Mouse (Mus musculus): Measurements from ENCODE around the gene Dhrs7c. TPM values are rescaled to one million over a fixed set of nuclear protein-coding genes. Genes with fewer than 3 reads are reported as not detected.

The Dhrs7c gene
- total RNA-seq (2022) = not detected

DNA sequence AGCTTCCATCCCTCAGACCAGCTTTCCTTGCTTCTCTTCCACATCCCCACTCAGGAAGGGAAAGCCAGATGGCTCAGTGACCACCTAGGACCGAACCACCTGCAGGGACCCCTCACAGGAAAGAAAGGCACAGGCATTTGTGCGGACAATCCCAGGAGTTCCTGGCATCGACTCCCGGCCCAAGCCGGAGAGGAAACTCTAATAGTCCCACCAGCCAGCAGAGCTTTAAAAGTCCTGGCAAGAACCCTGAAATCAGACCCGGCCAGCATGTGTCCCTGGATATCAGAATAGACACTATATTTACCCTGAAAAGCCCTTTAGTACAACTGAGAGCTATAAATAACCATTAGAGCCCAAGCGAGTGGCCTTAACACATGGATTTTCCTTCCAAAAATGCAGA is at the start of gene Dhrs7c:
Gene Dhrs7c, plus strand, starts transcription at position 257 of the 400 bp plus-strand sequence.
- DNase-seq (ENCODE audit: low spot score in 2 of 2) = no peak

DNA sequence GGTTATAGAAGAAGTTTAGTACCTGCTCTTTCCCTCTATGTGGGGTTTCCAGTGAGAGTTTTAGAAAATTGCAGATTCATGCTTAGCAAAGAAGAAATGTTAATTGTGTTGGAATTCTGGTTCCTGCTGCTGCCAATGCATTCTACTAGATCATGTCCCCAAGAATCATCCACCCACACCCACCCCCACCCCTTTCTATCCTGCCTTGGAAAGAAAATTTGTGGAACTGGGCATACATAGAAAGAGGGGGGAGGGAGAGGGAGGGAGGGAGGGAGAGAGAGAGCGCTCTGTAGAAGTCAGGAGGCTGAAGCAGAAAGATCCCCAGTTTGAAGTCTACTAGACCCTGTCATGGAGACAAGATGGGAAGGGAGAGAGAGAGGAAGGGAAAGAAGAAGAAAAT is 41.7 kb upstream of the Dhrs7c start:
- no peak for DNase-seq (ENCODE audit: low spot score in 2 of 2)

DNA sequence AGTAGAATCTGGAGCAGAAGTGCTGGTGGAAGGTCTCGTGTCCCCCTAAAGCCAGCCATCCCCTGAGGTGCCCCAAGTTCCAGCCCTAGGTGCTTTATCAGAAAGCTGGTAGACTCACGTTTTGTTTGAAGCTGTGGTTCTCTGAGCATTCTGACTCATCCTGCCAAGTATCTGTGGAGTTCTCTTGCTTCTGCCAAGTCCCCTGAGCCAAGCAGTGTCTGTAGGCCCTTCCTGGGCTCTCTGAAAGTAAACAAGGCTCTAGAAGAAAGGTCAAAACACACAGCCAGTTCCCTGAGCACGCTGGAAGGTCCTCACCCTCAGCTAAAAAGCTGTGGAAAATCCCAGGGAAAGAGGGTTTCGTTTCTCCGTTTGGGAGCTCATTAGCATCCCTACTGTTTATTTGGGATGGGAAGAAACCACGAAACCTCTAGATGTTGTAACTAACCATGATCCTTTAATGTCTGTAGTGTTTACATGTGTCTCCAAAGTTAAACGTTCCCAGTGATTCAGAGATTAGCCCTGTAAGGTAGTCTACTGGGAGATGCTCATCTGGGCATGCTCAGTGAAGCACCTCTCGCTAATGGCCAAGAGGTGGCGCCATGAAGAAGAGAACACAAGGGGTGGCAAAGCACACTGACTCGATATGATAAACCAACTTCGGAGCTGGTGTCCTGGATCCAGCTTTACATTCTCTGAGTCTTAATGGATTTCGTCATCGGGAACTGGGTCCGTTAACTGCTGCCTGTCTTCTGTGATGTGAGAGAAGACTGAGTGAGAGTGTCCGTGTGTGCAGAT is 40.4 kb upstream of the Dhrs7c start:
- no peak for DNase-seq (ENCODE audit: low spot score in 2 of 2)

- no peak for DNase-seq (ENCODE audit: low spot score in 2 of 2)
Observed at GRCm38 (mm10) chr11:67771053-67771452, 26.9 kb upstream of the Dhrs7c start, which contains the start of gene Glp2r. Gene Glp2r, minus strand, starts transcription at chr11:67771153.

DNA sequence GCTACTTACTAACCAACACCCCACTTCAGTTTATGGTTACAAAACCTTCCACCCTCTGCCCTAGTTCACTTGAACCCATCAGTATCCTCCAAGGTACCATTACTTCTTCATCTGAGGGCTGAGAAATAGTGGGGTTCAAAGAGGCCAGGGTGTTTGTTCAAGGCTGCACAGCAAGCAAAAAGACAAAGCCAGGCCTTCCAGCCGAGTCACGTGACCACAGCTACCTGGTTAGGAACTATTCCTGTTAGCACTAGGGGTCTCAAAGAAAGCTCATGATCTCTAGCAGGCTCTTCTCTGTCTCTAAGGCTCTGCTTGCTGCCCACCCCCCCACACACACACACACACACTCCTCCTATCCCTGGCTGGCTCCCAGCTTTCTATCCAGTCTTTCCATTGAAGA is 26.3 kb upstream of the Dhrs7c start:
- DNase-seq (ENCODE audit: low spot score in 2 of 2) = no peak

DNA sequence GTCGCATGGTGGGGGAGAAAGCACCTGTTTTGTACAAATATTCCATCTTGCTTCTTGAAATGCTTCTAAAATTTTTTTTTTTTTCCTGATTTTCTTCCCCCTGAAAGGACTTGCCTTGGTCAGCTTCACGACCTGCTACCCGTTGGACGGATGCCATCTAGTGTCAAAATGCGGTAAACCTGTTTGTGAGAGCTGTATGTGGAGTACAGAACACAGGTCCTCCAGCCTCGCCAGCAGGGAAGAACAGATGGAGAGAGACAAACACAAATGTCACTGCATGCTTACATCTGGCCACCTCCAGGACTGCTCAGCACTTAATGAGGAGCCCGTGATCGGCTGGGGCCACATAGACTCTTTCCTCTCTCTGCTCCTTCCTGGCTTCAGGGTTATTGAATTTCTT is 25.4 kb upstream of the Dhrs7c start:
- DNase-seq (ENCODE audit: low spot score in 2 of 2) = peak; percentile 61 to 72

DNA sequence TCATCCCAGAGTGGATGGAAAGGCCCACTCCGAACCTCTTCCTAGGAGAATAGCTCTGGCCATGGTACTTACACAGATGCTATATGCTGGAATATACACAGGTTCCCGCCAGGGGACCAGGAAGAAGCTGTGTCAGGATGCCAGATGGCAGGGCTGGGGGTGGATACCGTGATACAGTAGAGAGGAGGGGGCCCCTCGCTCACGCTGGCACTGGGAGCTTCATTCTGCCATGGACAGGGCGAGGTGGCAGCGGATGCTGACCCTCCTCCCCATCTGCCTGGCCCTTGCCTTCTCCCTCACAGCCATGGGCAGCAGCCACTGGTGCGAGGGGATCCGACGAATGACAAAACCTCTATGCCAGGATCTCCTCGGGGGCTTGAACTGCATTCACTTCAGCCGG is 23.6 kb upstream of the Dhrs7c start, which contains the start of gene Gsg1l2:
Gene Gsg1l2, plus strand, starts transcription at position 230 of the 400 bp plus-strand sequence.
- DNase-seq (ENCODE audit: low spot score in 2 of 2) = no peak

GRCm38 (mm10) chr11:67790182-67790581 is 7.8 kb upstream of the Dhrs7c start:
- no peak for DNase-seq (ENCODE audit: low spot score in 2 of 2)

DNA sequence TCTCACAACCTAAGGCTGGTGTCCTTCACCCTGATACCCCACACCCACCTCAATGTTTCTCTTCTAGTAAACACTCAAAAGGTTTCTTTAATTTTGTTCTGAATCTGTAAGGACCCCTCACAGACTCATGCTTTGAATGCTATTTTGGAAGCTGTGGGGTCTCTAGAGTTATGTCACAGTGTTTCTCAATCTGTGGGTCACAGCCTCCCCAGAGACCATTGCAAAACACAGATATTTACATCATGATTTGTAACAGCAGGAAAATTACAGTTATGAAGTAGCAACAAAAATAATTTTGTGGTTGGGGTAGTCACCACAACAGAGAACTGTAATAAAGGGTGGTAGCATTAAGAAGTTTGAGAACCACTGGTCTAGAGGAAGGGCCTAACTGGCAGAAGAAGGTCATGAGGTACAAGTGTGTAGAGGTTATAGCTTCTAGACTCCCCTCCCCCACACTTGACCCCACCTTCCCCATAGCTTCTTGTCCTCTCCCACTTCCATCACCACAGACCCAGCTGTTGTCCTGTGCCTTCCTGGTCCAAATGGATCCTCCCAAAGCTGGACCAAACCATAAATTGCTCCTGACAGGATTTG is 2.2 kb downstream of the Dhrs7c start:
- DNase-seq (ENCODE audit: low spot score in 2 of 2) = no peak

- DNase-seq (ENCODE audit: low spot score in 2 of 2) = no peak
Observed at GRCm38 (mm10) chr11:67801169-67801568, 3.2 kb downstream of the Dhrs7c start.

DNA sequence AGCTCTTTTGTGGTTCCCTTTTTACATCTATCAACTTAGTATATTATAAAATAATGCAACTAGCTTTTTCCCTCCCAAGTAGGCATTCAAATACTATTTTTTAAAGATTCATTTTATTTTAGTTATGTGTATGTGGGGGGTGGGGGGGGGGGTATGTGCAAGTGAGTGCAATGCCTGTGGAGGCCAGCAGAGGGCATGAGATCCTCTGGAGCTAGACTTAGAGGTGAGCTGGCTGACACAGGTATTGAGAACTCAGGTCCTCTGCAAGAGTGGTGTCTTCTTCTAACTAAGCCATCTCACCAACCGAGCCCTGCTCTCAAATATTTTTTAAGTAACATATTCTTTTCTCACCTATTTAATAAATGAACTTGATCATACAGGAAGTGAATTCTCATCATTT is 7.6 kb downstream of the Dhrs7c start:
- no peak for DNase-seq (ENCODE audit: low spot score in 2 of 2)

DNA sequence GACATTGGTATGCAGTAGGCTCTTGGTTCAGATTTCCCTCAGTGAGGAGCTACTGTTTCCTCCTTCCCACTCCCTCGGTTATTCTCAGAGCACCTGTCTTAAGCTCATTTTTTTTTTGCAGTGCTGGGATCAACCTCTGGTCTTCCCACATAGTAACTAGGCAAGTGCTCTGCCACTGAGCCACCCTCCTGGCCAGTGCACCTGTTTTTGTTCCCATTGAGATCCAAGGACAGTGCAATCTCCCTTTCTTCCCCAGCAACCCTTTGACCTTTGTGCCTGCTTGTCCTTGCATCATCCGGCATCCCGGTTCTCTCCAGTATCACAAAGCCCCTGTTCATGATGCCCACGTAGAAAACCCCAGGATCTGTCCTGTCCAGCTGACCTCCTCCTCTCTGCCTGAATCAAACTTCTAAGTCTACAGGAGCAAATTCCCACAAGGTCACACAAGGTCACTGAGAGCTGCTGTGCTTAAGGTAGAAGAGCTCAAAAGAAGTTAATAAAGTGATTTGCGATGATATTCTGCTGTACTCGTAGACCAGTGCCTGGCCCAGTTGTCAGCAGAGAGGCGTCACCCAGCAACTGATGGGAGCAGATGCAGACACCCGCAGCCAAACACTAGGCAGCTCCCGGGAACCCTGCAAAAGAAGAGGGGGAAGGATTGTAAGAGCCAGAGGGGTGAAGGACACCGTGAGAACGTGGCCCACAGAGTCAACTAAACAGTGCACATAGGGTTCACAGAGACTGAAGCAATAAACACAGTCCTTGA is 9.0 kb downstream of the Dhrs7c start:
- DNase-seq (ENCODE audit: low spot score in 2 of 2) = no peak

DNA sequence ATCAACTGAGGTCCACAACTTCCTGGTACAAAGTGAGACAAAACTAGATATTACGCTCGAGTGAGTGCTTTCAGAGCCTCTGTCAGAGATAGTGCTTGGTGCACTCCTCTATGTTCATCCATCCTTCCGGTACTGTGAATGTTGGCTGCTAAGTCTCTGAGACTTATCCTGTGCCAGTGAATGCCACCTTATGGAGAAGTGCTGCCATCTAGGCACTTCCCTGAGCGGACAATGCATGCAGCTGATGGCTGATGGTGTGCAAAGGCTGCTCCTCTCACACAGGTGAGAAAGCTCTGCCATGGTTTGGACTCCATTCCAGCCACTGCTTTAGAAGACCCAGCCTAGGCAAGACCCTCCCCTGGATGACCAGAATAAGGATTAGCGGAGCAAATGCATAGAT is 10.1 kb downstream of the Dhrs7c start:
- DNase-seq (ENCODE audit: low spot score in 2 of 2) = no peak

DNA sequence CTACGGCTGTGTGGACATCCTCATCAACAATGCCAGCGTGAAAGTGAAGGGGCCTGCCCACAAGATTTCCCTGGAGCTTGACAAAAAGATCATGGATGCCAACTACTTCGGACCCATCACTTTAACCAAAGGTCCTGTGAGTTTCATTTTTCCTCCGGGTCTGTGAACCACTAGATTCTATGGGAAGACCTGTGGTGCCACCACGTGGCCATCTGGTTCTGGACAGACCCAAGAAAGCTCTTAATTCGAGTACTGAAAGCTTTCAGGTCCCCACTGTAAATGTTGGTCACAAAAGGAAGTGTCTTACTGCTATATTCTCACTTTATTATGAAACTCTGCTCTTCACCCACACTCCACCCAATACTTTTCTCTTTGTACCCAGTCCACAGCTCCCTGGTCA is 13.5 kb downstream of the Dhrs7c start:
- no peak for DNase-seq (ENCODE audit: low spot score in 2 of 2)

- DNase-seq (ENCODE audit: low spot score in 2 of 2) = peak in 1 of 2 experiments; percentile 28
Observed at GRCm38 (mm10) chr11:67819604-67820003, 21.6 kb downstream of the Dhrs7c start.

DNA sequence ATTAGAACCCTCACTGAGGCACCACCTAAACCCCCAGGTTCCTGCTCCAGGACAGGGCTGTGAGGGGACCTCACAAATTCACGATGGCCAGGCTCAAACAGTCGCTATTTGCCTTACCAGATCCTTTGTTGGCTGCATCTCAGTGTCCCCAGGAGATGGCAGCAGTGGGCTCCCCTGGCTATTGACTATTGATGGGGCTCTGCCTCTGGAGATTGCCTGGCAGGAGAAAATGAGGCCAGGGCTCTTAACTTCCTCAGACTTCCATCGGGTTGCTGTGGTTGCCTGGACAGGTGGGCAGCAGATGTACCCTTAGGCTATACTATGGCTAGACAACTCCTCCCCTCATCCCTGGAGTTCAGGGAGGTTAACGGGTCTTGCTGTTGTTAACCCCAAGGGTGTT is 22.2 kb downstream of the Dhrs7c start:
- DNase-seq (ENCODE audit: low spot score in 2 of 2) = peak in 1 of 2 experiments; percentile 30

GRCm38 (mm10) chr11:67821560-67821959 is 23.6 kb downstream of the Dhrs7c start:
- peak; percentile 49 to 67 for DNase-seq (ENCODE audit: low spot score in 2 of 2)

DNA sequence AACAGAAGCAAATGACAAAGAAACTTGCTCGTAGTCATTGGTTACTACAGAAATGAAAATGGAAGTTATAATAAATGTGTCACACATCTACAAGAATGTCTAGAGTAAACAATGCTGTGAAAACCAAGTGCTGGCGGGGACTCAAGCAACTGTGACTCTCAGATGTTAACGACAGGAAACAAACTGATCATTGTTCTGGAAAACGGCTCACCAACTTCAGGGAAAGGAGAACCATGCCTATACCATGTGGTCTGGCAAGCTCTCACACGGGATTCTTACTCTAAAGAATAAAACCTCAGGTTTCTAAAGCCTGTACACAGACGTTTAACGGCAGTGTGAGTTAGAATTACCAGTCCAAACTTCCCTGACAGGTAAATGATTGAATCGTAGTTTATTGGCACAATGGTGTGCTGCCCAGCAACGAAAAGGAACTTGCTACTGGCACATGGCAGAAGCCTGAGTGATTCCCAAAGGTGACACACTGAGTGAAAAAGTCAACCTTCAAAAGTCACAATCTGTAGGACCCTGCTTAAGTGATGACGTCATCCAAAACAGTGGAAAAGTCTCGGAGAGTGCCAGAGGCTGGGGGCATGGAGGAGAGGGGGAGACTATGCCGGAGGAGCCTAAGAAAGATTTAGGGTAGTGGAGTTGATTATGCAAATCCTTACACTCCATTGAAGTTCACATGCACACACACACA is 30.5 kb downstream of the Dhrs7c start:
- no peak for DNase-seq (ENCODE audit: low spot score in 2 of 2)

DNA sequence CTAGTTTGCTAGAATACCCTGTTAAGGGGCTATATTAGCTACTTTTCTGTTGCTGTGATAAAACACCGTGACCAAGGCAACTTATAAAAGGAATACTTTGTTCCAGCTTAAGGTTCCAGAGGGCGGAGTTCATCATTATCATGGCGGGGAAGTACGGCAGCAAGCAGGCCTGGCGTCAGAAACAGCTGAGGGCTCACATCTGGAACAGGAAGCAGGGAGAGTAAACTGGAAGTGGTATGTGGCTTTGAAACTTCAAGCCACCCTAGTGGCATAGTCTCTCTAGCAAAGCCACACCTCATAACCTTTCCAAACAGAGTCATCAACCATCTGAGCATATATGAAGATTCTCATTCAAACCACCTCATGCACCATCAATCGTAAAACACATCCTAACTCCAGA is 31.5 kb downstream of the Dhrs7c start:
- DNase-seq (ENCODE audit: low spot score in 2 of 2) = no peak

- no peak for DNase-seq (ENCODE audit: low spot score in 2 of 2)
Observed at GRCm38 (mm10) chr11:67831820-67832219, 33.8 kb downstream of the Dhrs7c start.

- DNase-seq (ENCODE audit: low spot score in 2 of 2) = no peak
Observed at GRCm38 (mm10) chr11:67835408-67836078, 37.6 kb downstream of the Dhrs7c start.
